Mouse (Mus musculus) MEL (cell line): ENCODE data around the gene Cdkal1. TPM values are rescaled to one million over a fixed set of nuclear protein-coding genes. Genes with fewer than 3 reads are reported as not detected.

Experiments
- DNase-seq: peaks from one replicate; pipeline ENCODE4 v3.0.0; 2011; ENCODE audit warnings: low read depth, low spot score
- H3K27ac ChIP-seq: 2 replicates; pipeline ENCODE4 v1.5.1; 2012; ENCODE audit warnings: low read depth, mild to moderate bottlenecking, control low read depth, low read length, moderate library complexity; ENCODE audit not compliant: control insufficient read depth
- H3K27me3 ChIP-seq, 2 experiments: fragments of 150-350 bp in 1 of 2; sonication (generic) in 1 of 2; 2 replicates each; pipeline ENCODE4 v1.6.1; 2012; ENCODE audit warnings: low read length in 2 of 2, mild to moderate bottlenecking in 2 of 2, improper control_type of control experiment in 1 of 2, moderate library complexity in 1 of 2; ENCODE audit not compliant: insufficient read depth in 2 of 2, control insufficient read depth in 1 of 2
- H3K36me3 ChIP-seq, 2 experiments: 2 replicates each; pipeline ENCODE4 v1.6.1; 2012 to 2014; ENCODE audit warnings: low read length in 2 of 2, improper control_type of control experiment in 1 of 2, inconsistent platforms in 1 of 2, mild to moderate bottlenecking in 1 of 2; ENCODE audit not compliant: insufficient read depth in 2 of 2, control insufficient read depth in 1 of 2
- H3K4me1 ChIP-seq, 2 experiments: fragments of 150-350 bp in 1 of 2; sonication (generic) in 1 of 2; 2 replicates each; pipeline ENCODE4 v1.6.1; 2012; ENCODE audit warnings: low read length in 2 of 2, improper control_type of control experiment in 1 of 2, mild to moderate bottlenecking in 1 of 2; ENCODE audit not compliant: insufficient read depth in 2 of 2, control insufficient read depth in 1 of 2
- H3K4me3 ChIP-seq, 2 experiments: fragments of 150-350 bp in 1 of 2; sonication (generic) in 1 of 2; 2 replicates each; pipeline ENCODE4 v1.5.1; 2012; ENCODE audit warnings: low read depth in 2 of 2, low read length in 2 of 2, mild to moderate bottlenecking in 2 of 2, moderate library complexity in 2 of 2, control low read depth in 1 of 2, improper control_type of control experiment in 1 of 2; ENCODE audit not compliant: control insufficient read depth in 1 of 2, insufficient read depth in 1 of 2
- H3K79me2 ChIP-seq: 2 replicates; pipeline ENCODE4 v1.6.1; 2012; ENCODE audit warnings: mild to moderate bottlenecking, low read length, moderate library complexity; ENCODE audit not compliant: control insufficient read depth, poor library complexity, insufficient read depth
- H3K9ac ChIP-seq: 2 replicates; pipeline ENCODE4 v1.6.1; 2012; ENCODE audit warnings: low read depth, mild to moderate bottlenecking, control low read depth, low read length, moderate library complexity; ENCODE audit not compliant: control insufficient read depth, poor library complexity, severe bottlenecking
- H3K9me3 ChIP-seq: fragments of 150-350 bp; sonication (generic); replicated peaks from 2 replicates; pipeline ENCODE4 v1.6.1; 2012; ENCODE audit warnings: mild to moderate bottlenecking, low read length, improper control_type of control experiment, moderate library complexity; ENCODE audit not compliant: insufficient read depth
- CHD1 ChIP-seq: IDR thresholded peaks from 2 replicates; pipeline ENCODE4 v1.6.1; 2012; ENCODE audit warnings: low read depth, mild to moderate bottlenecking, inconsistent platforms, low read length, improper control_type of control experiment
- CHD2 ChIP-seq: IDR thresholded peaks from 2 replicates; pipeline ENCODE4 v1.6.1; 2011; ENCODE audit warnings: low read length, improper control_type of control experiment
- E2F4 ChIP-seq: IDR thresholded peaks from 2 replicates; pipeline ENCODE4 v1.6.1; 2011; ENCODE audit warnings: low read depth, low read length, improper control_type of control experiment, borderline replicate concordance
- EP300 ChIP-seq, 2 experiments: IDR thresholded peaks; 2 replicates each; pipeline ENCODE4 v1.6.1; 2011; ENCODE audit warnings: improper control_type of control experiment in 2 of 2, low read length in 2 of 2, low read depth in 1 of 2, mild to moderate bottlenecking in 1 of 2
- ETS1 ChIP-seq: IDR thresholded peaks from 2 replicates; pipeline ENCODE4 v1.6.1; 2012; ENCODE audit warnings: low read depth, mild to moderate bottlenecking, inconsistent platforms, low read length, improper control_type of control experiment, moderate library complexity
- GATA1 ChIP-seq: IDR thresholded peaks from 2 replicates; pipeline ENCODE4 v1.6.1; 2011; ENCODE audit warnings: low read depth, low read length, improper control_type of control experiment
- JUND ChIP-seq: IDR thresholded peaks from 2 replicates; pipeline ENCODE4 v1.6.1; 2011; ENCODE audit warnings: low read depth, mild to moderate bottlenecking, improper control_type of control experiment, low read length
- KAT2A ChIP-seq: conservative IDR thresholded peaks from 2 replicates; pipeline ENCODE4 v1.6.1; 2012; ENCODE audit warnings: low read depth, low read length, improper control_type of control experiment, inconsistent platforms
- MAFK ChIP-seq: IDR thresholded peaks from 2 replicates; pipeline ENCODE4 v1.6.1; 2011; ENCODE audit warnings: low read depth, mild to moderate bottlenecking, low read length, improper control_type of control experiment, borderline replicate concordance
- MAX ChIP-seq: IDR thresholded peaks from 2 replicates; pipeline ENCODE4 v1.6.1; 2011; ENCODE audit warnings: low read length, improper control_type of control experiment
- MAZ ChIP-seq: IDR thresholded peaks from 2 replicates; pipeline ENCODE4 v1.6.1; 2012; ENCODE audit warnings: low read depth, mild to moderate bottlenecking, inconsistent platforms, low read length, improper control_type of control experiment
- MEF2A ChIP-seq: IDR thresholded peaks from 2 replicates; pipeline ENCODE4 v1.6.1; 2014; ENCODE audit warnings: low read depth, mild to moderate bottlenecking, inconsistent platforms, low read length, improper control_type of control experiment; ENCODE audit not compliant: poor library complexity, insufficient replicate concordance, severe bottlenecking; ENCODE audit errors: extremely low read depth
- MYC ChIP-seq: IDR thresholded peaks from 2 replicates; pipeline ENCODE4 v1.6.1; 2011; ENCODE audit warnings: low read depth, mild to moderate bottlenecking, low read length, improper control_type of control experiment, moderate library complexity
- NRF1 ChIP-seq: IDR thresholded peaks from 2 replicates; pipeline ENCODE4 v1.6.1; 2014; ENCODE audit warnings: low read depth, mild to moderate bottlenecking, inconsistent platforms, low read length, improper control_type of control experiment, moderate library complexity; ENCODE audit not compliant: poor library complexity, insufficient read depth, severe bottlenecking
- POLR2A ChIP-seq, 2 experiments: IDR thresholded peaks; 2 replicates each; pipeline ENCODE4 v1.6.1; 2011 to 2012; ENCODE audit warnings: low read length in 2 of 2, mild to moderate bottlenecking in 2 of 2, control low read depth in 1 of 2, improper control_type of control experiment in 1 of 2, low read depth in 1 of 2, moderate library complexity in 1 of 2; ENCODE audit not compliant: control insufficient read depth in 1 of 2, insufficient read depth in 1 of 2, poor library complexity in 1 of 2
- POLR2AphosphoS5 ChIP-seq: IDR thresholded peaks from 2 replicates; pipeline ENCODE4 v1.6.1; 2012; ENCODE audit warnings: low read depth, borderline replicate concordance, mild to moderate bottlenecking, inconsistent platforms, low read length, moderate library complexity, mixed read lengths
- TBP ChIP-seq: IDR thresholded peaks from 2 replicates; pipeline ENCODE4 v1.8.0; 2011; ENCODE audit warnings: low read depth, low read length, improper control_type of control experiment
- TCF12 ChIP-seq: IDR thresholded peaks from 2 replicates; pipeline ENCODE4 v1.6.1; 2014; ENCODE audit warnings: low read depth, mild to moderate bottlenecking, inconsistent platforms, low read length, improper control_type of control experiment, moderate library complexity
- UBTF ChIP-seq: IDR thresholded peaks from 2 replicates; pipeline ENCODE4 v1.6.1; 2012; ENCODE audit warnings: low read depth, mild to moderate bottlenecking, inconsistent platforms, low read length, improper control_type of control experiment, moderate library complexity, borderline replicate concordance; ENCODE audit not compliant: insufficient read depth
- USF1 ChIP-seq: IDR thresholded peaks from 2 replicates; pipeline ENCODE4 v1.6.1; 2014; ENCODE audit warnings: low read depth, mild to moderate bottlenecking, inconsistent platforms, low read length, improper control_type of control experiment, moderate library complexity
- ZKSCAN1 ChIP-seq: IDR thresholded peaks from 2 replicates; pipeline ENCODE4 v1.6.1; 2012; ENCODE audit warnings: low read depth, mild to moderate bottlenecking, inconsistent platforms, low read length, improper control_type of control experiment, moderate library complexity
- polyA plus RNA-seq, 2 experiments: library from polyadenylated mRNA; stranded (reverse) in 1 of 2; unstranded in 1 of 2; fragments of >175 nt in 1 of 2; fragments of >200 nt in 1 of 2; gene quantifications; 2 replicates each; pipeline versions ENCODE4 v1.2.1 to v1.2.4; 2012; ENCODE audit warnings: low replicate concordance in 2 of 2, low read depth in 1 of 2; ENCODE audit not compliant: insufficient read length in 2 of 2, insufficient read depth in 1 of 2, missing spikeins in 1 of 2
- total RNA-seq: library from RNA; depleted of rRNA; stranded (reverse); fragments of 300-350 nt; gene quantifications from 2 replicates; pipeline ENCODE4 v1.2.3, GENCODE M21; 2012

Gene Cdkal1
- total and polyA plus RNA-seq, 3 experiments = 10.6 to 11.0 TPM; not detected in 1

DNA sequence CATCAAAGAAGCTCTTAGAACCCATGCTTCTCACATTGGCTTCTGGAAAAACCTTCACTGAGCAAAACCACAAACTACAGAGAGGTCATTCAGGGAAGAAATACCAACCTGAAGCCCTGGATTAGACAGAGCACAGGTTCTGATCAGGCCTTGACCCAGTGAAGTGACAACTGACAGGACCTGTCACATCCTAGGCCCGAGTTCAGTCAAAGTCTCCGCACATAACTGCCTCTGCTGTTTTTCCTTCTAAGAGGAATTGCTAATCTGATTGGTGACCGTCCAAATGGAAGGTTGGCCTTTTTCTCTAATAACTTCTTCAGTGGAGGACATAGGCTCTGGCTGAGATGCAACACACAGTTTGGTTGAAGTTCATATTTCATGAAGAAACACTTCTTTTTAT lies 662.8 kb downstream of the Cdkal1 start:
- TF ChIP-seq UBTF (no peak), MAX (no peak), MAZ (no peak), MEF2A (no peak), NRF1 (no peak), USF1 (no peak), MAFK (no peak), ZKSCAN1 (no peak), KAT2A (no peak), MYC (no peak), JUND (no peak), CHD2 (no peak), GATA1 (no peak), POLR2AphosphoS5 (no peak), ETS1 (no peak), POLR2A (IDR thresholded peaks at IDR 0.05; ENCODE audit: control insufficient read depth in 1 of 2, insufficient read depth in 1 of 2, low read depth in 1 of 2, low read length in 2 of 2, poor library complexity in 1 of 2) (no peak), TCF12 (no peak)
- no peaks in the 10 kb centered on the region for H3K27me3 ChIP-seq

GRCm38 (mm10) chr13:29190548-29190947 lies 664.9 kb downstream of the Cdkal1 start:
- no peak for DNase-seq
- TF ChIP-seq ZKSCAN1 (no peak), E2F4 (no peak), TBP (no peak), CHD1 (no peak), EP300 (IDR thresholded peaks at IDR 0.05; ENCODE audit: low read depth in 1 of 2, low read length in 2 of 2) (no peak), TCF12 (no peak)

More for the DNA sequence above, 662.8 kb downstream of the Cdkal1 start:
- H3K4me3 ChIP-seq = no peak overlapping the region
- no peaks in the 10 kb centered on the region for H3K4me1 ChIP-seq
- H3K9me3 ChIP-seq = no peaks in the 10 kb centered on the region
- DNase-seq = no peak
- no peak overlapping the region for H3K9ac ChIP-seq
- no peak overlapping the region for H3K27ac ChIP-seq
- no peaks in the 10 kb centered on the region for H3K36me3 ChIP-seq
- H3K79me2 ChIP-seq = no peaks in the 10 kb centered on the region

More at GRCm38 (mm10) chr13:29190548-29190947, 664.9 kb downstream of the Cdkal1 start:
- Histone ChIP-seq H3K4me3 (no peak overlapping the region), H3K36me3 (no peaks in the 10 kb centered on the region), H3K79me2 (no peaks in the 10 kb centered on the region), H3K9ac (no peak overlapping the region), H3K9me3 (no peaks in the 10 kb centered on the region), H3K27me3 (no peaks in the 10 kb centered on the region), H3K4me1 (no peaks in the 10 kb centered on the region), H3K27ac (no peak overlapping the region)
